Mouse (Mus musculus): ENCODE measurements around the gene Zdhhc17.

Zdhhc17 gene

DNA sequence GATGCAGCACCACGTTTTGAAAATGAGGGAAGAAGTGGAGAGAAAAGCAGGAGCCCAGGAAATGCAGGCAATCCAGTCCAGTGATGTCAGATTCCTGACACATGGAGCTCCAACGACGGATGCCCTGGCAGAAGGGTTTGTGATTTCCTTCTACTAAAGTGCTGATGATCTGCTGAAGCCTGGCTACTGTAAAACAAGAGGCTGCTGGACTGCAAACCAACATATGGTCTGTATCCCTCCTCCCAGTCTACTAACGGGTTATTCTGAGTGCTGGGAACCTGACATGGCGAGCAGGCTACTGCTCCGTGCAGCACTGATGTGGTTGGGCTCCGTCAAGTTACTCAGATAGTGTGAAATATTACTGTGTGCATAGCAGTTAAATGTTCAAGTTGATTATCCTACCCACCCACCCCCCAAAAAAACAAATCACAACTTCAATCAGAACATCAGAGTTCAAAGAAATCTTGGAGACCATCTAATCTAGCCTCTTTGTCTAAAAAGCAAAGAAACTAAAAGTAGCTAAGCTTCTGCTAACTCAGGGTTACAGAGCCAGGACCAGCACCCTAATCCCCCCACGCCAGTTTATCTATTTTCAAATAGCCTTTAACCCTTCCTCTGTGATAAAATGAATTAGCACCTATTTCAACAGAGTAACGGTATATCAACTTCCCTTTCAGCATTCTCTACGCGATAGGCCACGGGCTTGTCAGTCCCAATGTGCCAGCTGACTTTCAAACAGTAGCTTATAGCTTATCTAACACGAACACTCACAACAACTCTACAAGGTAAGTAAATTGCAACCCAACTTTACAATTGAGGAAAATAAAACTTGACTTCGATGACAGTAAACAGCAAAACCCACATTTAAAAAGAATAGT, 4.1 kb downstream of the Zdhhc17 start:
- no peak for DNase-seq (ENCODE audit: low spot score in 2 of 2)

DNA sequence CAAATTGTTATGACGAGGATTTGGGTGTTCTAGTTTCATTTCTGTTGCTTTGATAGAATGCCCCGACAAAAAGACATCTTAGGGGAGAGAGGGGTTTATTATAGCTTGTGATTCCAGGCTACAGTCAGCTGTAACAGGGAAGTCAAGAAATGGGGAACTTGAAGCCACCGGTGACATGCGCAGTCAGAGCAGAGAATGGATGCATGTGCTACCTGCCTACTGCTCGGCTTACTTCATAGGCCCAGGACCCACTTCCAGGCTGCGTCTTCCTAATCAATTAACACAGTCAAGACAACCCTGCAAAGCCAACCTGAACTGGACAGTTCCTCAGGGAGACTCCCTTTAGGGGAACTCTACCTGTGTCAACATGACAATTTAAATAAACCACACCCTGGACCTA, 5.7 kb downstream of the Zdhhc17 start:
- DNase-seq (ENCODE audit: low spot score in 2 of 2): no peak

DNA sequence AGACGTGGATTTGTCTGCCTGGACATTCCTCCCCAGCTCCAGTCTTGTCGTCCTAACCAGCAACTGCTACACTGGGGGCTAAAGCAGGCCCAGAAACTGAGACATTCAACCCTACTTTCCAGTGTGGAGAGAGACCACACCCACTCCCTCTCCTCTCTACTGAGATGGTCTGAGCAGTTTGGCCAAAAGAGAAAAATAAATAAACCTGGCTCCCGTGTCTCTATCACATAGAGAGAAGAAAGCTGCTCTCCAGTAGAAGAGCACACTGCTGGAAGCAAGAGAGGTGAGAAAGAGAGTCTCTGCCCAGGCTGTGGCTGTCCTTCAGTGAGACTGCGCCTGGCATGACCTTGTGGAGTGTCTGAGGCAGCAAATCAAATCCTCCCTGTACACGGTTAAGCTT, 10.7 kb downstream of the Zdhhc17 start:
- no peak for DNase-seq (ENCODE audit: low spot score in 2 of 2)

DNA sequence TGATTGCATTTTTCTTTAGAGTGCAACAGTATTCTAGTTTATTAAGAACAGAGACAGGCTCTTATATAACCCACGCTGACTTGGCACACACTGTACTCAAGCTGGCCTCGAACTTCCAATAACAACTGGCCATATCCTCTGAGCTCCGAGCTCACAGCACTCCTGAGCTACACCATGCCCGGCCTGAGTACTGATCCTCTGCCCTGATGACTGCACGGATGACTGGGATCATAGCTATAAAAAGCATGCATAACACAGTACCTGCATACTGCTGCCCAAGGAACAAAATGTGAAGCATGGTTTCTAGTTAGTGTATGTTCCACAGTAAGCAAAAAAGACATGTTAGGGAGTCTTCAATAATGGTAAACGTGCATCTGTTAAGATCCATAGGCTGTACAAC, 12.8 kb downstream of the Zdhhc17 start:
- no peak for DNase-seq (ENCODE audit: low spot score in 2 of 2)

DNA sequence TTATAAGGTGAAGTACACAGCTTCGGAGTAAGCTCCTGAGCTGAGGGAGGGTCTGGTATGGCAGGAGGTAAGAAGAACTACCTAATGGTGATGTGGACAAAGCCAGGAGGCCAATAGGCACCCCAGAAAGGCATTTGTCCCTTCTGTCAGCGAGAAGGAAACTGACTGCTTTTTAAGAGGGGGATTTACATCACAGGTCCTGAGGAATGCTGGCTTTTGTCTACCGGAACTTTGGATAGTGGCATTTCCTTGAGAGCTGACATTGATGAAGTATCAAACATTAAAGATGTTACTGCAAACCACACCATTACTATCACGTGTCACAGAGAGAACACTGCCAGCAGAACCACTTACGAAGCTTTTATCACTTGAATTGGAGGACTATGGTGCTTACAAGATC, 15.2 kb downstream of the Zdhhc17 start:
- no peak for DNase-seq (ENCODE audit: low spot score in 2 of 2)

DNA sequence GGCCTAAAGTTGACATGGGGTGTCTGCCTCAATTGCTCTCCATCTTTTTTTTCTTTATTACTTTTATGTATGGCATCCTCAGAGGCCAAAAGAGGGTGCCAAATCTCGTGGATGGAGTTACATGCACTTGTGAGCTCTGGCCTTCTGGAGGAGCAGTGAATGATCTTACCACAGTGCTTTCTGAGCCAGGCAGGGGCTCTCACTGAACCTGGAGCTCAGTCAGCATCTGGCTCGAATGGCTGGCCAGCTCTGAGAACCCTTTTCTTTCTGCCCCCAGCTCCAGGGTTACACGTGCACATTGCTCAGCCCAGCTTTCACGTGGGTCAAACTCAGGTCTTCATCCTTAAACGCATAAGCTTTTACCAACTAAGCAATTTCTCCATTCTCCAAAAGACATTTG, 16.7 kb downstream of the Zdhhc17 start:
- no peak for DNase-seq (ENCODE audit: low spot score in 2 of 2)

DNA sequence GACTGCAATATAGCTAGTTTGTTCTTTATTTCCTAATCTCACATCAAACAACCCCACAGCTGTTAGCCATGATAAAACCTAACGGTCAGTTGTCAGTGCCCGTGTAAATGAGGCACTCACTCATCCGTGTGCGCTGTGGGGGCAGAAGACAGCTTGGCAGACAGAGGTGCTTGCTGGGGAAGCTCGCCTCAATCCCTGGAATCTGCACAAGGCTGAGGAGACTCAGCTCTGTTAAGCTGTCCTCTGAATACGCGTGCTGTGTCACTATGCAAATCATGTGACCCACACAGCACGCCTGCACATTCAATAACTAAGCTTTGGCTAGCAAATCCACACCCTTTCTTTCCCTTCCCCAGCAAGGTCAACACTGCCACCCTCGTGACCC, 17.9 kb downstream of the Zdhhc17 start:
- DNase-seq (ENCODE audit: low spot score in 2 of 2): no peak

DNA sequence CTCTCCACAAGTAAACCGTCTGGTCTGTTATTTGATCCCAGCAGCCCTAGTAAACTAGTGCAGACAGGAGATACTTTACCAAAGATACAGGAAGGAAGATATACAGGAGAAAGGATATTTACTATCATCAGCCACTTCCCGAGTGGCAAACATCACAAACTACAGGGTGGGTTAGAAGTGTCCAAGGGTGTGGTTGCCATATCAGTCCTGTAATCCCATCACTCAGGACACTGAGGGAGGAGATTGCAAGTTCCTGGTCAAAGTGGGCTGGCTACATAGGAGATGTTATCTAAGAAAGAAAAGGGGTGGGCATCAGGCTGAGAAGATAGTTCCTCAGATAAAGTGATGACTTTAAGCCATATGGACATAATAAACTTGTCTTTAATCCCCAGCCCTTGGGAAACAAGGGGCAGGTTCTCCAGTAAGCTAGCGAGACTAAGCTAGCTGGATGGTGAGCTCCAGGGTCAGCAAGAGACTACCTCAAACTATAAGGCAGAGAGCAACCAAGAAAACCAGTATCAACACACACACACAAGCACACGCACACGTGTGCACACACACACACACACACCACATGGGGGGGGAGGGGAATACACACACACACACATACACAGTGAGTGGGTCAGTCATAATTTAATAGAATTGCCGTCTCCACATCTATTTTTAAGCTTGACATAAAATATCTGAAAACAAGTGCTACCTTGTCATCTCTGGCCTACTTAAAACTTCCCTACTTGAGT, 18.5 kb downstream of the Zdhhc17 start:
- DNase-seq (ENCODE audit: low spot score in 2 of 2): no peak

DNA sequence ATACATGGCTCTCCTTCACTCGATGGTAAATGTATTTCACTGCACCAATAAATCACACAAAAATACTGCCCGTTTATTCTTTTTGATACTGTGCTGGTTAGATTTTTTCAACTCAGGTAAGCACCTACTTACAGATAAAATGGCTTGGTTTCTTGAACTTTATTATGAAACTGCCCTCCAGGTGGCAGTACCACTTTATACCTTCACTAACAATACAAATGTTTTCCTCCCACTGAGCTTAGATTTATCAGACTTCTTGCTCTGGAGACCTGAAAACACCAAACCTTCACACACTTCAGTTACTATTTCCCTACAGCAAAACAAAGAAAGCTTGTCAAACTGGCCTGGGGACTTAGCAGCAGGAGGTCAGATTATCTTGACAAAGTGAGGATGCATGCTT, 20.2 kb downstream of the Zdhhc17 start:
- no peak for DNase-seq (ENCODE audit: low spot score in 2 of 2)

DNA sequence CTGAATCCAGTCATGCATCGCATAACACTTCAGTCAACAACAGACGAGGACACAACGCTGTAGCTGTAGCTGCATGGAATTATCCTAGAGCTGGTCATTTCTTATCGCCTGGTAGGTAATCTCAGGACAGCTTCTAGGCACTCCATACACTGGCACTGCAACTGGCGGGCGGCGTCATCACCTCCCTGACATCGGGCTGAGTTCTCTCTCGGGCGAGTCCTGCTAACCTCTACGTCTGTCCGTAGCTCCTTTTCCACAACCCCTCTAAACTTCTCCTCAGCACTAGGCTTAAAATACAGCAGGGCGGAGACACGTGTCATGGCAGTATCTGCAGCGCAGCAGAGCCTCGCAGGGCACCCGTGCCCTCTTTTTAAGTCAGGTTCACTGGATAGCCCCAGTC, 23.3 kb downstream of the Zdhhc17 start:
- DNase-seq (ENCODE audit: low spot score in 2 of 2): no peak

DNA sequence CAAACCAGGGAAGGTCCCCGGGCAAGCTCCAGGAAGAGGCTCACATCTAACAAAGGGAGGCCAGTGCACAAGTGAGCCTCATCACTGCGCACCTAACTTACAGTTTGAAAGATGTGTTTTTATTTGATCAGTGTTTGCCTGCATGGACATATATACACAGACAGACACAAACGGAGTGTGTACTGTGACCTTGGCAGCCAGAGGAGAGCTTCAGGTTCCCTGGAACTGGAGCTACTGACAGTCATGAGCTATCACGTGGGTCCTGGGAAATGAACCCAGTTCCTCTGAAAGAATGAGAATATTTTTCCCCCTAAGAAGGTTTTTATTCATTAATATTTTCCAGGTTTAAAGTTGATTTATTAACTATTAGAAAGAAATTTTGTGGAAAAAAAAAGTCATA, 27.2 kb downstream of the Zdhhc17 start:
- DNase-seq (ENCODE audit: low spot score in 2 of 2): no peak

DNA sequence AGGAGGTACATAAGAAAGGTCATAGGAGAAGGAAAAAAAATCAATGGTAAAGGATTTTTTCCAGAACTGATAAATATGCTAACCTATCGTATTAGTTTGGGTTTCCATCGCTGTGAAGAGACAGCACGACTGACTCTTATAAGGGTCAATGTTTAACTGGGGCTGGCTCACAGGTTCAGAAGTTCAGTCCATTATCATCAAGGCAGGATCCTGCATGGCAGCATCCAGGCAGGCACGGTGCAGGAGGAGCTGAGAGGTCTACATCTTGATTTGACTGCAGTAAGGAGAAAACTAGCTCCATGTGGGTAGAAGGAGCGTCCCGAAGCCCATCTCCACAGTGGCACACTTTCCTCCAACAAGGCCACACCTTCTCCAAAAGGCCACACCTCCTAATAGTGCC, 29.5 kb downstream of the Zdhhc17 start:
- no peak for DNase-seq (ENCODE audit: low spot score in 2 of 2)

DNA sequence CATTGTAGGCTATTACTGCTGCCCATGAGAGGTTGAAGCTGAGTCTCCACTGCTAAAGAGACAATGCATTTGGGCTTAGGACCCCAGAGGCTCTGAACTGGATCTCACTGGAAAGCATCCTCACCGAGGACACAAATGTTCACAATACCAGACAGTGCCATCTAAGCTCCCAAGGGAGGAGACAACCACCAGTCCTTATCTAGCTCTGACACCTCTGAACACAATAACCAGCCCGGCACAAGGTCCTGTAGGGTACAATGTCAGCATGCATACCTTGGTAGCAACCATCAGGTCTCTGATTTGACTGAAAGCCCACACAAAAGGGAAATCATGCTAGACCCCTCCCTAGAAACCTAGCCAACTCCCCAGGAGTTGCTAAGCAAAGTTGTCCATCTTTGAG, 30.5 kb downstream of the Zdhhc17 start:
- no peak for DNase-seq (ENCODE audit: low spot score in 2 of 2)

DNA sequence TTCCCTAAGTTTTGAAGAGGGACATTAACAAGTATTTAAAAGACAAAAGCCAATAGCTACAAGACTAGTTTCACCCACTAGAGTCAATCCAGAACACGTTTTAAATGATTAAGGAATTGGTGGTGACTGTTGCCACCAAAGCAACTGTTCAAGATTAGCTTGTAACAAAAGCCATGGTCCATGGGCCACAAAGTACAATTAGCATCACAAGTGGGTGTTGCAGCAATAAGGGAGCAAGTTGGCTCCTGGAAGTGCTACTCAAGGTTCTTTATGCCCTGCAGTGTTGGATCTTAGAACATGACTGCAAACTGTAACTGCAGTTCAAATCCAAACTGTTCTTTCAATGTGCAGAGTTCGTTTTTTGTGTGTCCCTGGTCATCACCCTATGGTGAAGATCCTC, 32.6 kb downstream of the Zdhhc17 start:
- no peak for DNase-seq (ENCODE audit: low spot score in 2 of 2)

DNA sequence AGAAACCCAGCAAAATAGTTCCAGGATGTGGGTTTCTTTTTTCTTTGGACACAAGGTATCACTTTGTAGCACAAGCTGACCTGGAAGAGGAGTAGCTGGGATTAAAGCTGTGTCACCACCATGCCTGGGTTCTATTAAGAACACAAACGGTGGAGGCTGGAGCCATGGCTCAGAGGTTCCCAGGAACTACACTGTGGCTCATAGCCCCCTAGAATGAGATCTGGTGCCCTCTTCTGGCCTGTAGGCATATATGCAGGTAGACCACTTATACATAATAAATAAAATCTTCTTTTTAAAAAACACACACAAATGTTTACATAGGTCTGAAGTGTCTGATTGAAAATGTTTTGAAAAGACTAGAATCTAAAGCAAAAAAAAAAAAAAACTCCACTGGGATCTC, 33.9 kb downstream of the Zdhhc17 start:
- DNase-seq (ENCODE audit: low spot score in 2 of 2): peak in 1 of 2 experiments; percentile 27

DNA sequence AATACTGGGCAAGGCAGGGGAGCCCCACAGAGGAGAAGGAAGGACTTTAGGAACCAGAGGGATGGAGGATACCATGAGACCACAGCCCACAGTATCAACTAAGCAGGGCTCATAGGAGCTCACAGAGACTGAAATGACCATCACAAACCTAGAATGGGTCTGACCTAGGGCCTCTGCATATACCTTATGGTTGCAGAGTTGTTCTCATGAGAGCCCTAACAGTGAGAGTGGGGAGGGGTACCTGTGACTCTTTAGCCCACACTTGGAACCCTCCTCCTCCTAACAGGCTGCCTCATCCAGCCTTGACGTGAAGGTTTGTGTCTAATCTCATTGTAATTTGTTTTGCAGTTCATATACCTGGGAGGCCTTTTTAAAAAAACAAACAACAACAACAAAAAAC, 35.1 kb downstream of the Zdhhc17 start:
- DNase-seq (ENCODE audit: low spot score in 2 of 2): no peak

DNA sequence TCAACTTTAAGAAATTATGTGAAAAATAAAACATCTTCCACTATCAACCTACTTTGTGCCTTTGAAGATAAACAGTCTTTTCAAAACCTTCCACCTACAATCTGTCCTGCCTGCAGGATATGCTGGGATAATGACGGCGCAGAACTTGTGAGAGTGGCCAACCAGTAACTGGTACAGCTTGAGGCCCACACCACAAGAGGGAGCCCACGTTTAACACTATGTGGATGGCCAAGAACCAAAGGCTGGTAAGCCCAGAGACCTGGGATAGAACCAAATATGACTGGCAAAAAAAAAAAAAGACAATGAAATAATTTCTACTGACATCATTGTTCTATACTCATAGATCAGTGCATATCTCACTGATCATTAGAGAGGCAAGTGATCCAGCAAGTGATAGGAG, 35.5 kb downstream of the Zdhhc17 start:
- DNase-seq (ENCODE audit: low spot score in 2 of 2): peak in 1 of 2 experiments; percentile 35

DNA sequence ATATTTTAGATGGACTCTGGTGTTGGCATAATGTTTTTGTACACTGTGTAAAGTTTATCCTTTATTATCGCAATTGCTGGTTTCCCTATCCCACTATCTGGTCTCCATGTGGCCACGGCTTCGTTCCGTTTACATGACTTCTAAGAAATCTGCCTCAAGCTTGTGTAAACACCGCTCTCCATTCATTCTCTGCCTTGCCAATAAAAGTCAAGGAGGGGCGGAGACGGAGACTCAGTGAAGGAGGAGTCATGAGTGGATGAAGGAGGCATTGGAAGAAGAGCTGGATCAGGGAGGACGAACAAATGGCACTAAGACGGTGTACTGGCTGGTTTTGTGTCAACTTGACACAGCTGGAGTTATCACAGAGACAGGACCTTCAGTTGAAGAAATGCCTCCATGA, 37.9 kb downstream of the Zdhhc17 start:
- no peak for DNase-seq (ENCODE audit: low spot score in 2 of 2)

DNA sequence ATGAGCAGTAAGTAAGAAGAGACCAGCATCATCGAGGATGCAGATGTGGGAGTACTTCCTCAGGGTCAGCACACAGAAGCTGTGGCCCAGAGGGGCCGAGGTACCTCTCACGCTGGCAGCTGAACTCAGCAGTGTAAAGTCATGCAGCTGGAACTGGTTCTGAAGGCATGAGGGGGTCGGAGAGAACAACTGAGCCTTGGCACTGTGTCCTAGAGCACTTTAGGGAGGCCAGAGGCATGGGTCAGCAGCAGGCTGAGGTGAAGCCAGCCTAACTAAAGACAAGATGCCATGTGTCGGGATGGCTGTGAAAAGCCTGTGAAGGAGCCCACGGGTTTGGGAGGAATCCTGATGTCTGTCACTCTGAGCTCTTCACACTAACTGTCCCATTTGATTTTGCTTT, 38.5 kb downstream of the Zdhhc17 start:
- no peak for DNase-seq (ENCODE audit: low spot score in 2 of 2)

DNA sequence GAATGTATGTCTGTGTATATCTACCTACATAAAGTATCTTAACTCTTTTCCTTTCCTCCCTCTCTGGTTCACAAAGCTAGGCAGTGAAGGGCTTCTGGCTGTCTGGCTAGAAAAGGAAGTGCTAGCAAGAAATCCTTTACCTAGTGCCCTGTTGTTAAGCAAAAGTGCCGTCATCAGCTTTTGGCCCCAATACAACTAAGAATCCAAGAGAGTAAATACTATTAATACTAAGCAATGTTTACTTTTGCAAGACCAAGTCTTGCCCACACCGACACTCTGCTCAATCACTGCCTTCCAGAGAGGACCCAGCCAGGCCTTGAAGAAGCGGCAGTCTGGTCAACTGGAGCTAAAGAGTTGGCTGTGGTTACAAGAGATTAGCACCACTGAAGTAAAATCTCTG, 38.9 kb downstream of the Zdhhc17 start:
- DNase-seq (ENCODE audit: low spot score in 2 of 2): no peak

DNA sequence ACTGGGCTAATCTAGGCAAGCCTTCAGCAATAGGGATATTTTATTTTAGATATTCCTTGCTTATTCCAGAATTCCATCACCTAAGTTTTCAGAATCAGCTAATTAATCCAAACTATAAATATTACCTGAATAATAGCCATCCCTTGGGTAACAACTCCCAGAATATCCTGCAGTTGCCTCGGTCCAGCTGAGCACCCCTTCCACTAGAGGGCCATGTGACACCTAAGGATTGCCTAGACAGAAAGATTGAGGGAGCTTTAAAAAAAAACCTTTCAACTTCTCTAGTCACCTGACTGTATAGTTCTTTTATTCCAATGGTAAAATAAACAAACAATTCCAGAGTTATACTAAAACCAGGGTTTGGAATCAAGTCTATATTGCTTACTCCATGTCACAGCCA, 47.8 kb downstream of the Zdhhc17 start:
- no peak for DNase-seq (ENCODE audit: low spot score in 2 of 2)

DNA sequence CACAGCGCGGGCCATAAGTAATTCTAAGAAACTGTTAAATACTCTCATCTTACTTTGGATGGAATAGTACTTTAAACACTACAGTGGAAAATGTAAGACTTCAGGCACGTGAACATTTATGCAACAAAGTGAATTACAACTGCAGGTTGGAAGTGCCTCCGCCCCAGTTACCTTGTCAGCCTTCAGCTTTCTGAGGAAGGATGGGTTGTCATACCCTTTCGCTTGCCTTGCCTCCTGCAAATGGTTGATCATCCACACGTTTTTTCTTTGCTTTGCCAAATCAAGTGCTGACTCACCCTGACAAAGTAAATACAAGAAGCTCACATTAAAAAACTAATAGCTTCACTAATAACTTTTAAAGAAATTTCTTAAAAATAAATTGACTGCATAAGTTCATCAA, 49.1 kb downstream of the Zdhhc17 start:
- DNase-seq (ENCODE audit: low spot score in 2 of 2): no peak

DNA sequence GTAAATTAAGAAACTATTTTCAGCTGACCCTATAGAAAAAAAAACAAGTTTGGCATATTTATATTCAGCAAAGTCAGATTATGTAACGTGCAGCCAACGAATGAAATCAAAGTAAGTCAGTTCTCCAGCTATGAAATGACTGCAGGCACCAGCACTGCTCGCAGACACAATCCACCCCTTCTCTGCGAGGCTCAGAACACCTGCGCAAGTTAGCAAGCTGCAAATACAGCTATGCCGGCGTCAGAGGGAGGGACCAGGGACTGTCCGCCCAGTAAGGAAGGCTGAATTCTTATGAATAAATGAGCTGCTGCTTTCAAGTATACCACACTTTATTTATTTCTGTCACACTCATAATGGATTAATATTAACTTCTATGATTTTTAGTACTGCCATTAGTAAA, 50.2 kb downstream of the Zdhhc17 start:
- DNase-seq (ENCODE audit: low spot score in 2 of 2): no peak

Data from cerebellum, postnatal 4 days (tissue).